Mouse (Mus musculus): ENCODE data around the gene Vps45. TPM values are rescaled to one million over a fixed set of nuclear protein-coding genes. Genes with fewer than 3 reads are reported as not detected.
A peak's percentile ranks its signal among the peaks of the same experiment; 100 is the strongest.

Gene Vps45
- total and polyA plus RNA-seq, 2 experiments = 2.1 to 10.7 TPM

- H3K4me3 ChIP-seq (ENCODE audit: insufficient read depth, low read depth, low read length) = no peak overlapping the region
- no peak for DNase-seq (ENCODE audit: extremely low read depth, low read depth, low spot score)
- H3K9ac ChIP-seq (ENCODE audit: low read depth, low read length) = no peak overlapping the region
- no peaks in the 10 kb centered on the region for H3K27me3 ChIP-seq (ENCODE audit: control insufficient read depth, insufficient read depth, low read length)
- H3K36me3 ChIP-seq (ENCODE audit: control insufficient read depth, insufficient read depth, low read length) = no peaks in the 10 kb centered on the region
- TF ChIP-seq POLR2A (IDR thresholded peaks at IDR 0.05; ENCODE audit: extremely low read depth, insufficient read depth, low read length) = no peak
- TF ChIP-seq CTCF (IDR thresholded peaks at IDR 0.05; ENCODE audit: low read depth, low read length) = no peak
- peaks cover 2% of the 10 kb centered on the region for H3K4me1 ChIP-seq (ENCODE audit: control insufficient read depth, insufficient read depth, low read length)
- no peaks in the 10 kb centered on the region for H3K79me2 ChIP-seq (ENCODE audit: control insufficient read depth, insufficient read depth, low read length)
- H3K27ac ChIP-seq (replicated peaks; ENCODE audit: insufficient read depth, low read depth, low read length) = no peak overlapping the region
- WGBS = 82% methylated on average over 9 of the region's 9 CpGs
Measured at GRCm38 (mm10) chr3:95997203-95997721, 61.0 kb downstream of the Vps45 start.

- DNase-seq (ENCODE audit: extremely low read depth, low read depth, low spot score) = no peak
- Histone ChIP-seq H3K9ac (ENCODE audit: low read depth, low read length) (peak overlapping the region; percentile 84), H3K36me3 (ENCODE audit: control insufficient read depth, insufficient read depth, low read length) (no peaks in the 10 kb centered on the region), H3K27ac (replicated peaks; ENCODE audit: insufficient read depth, low read depth, low read length) (no peak overlapping the region), H3K4me3 (ENCODE audit: insufficient read depth, low read depth, low read length) (peak overlapping the region; percentile 57; the same call in 1 of the 2 replicates), H3K79me2 (ENCODE audit: control insufficient read depth, insufficient read depth, low read length) (no peaks in the 10 kb centered on the region), H3K27me3 (ENCODE audit: control insufficient read depth, insufficient read depth, low read length) (no peaks in the 10 kb centered on the region), H3K4me1 (ENCODE audit: control insufficient read depth, insufficient read depth, low read length) (peaks cover 2% of the 10 kb centered on the region)
- WGBS = 23% methylated on average over 6 of the region's 6 CpGs
- TF ChIP-seq CTCF (IDR thresholded peaks at IDR 0.05; ENCODE audit: low read depth, low read length) = no peak
- no peak for TF ChIP-seq POLR2A (IDR thresholded peaks at IDR 0.05; ENCODE audit: extremely low read depth, insufficient read depth, low read length)
Measured at GRCm38 (mm10) chr3:95996451-95997073, 61.7 kb downstream of the Vps45 start.

DNA sequence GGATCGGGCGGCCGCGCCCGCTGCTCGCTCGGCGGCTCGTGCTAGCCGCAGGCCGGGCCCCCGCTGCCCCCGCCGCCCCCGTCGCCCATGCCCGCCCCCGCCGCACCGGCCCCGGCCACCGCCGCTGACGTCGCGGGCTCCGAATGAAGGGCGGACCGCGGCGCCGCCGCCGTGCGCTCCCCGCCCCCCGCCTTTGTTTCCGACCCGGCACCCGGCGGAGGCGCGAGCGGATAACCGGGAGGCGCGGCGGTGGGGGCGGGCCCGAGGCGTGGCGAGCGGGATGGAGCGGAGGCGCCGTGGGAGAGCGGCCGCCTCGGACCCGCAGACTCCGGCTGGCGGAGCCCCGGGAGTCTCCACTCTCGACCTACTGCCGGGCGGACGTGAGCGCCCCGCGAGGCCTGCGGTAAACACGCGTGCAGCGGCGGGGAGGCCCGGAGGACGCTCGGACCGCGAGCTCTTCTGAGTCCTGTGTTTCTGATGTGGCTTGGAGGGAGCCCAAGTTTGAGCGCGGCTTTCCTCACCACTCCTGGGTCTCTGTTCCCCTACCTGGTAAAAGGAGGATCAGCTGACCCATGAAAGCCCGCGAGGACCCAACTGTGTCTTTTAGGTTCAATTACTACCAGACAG is 62.4 kb downstream of the Vps45 start, which contains the start of gene Plekho1:
TSS of gene Plekho1 (minus strand) at position 200 of the 627 bp plus-strand sequence.
- Histone ChIP-seq H3K4me1 (ENCODE audit: control insufficient read depth, insufficient read depth, low read length) (peaks cover 2% of the 10 kb centered on the region), H3K9ac (ENCODE audit: low read depth, low read length) (peak within 1 kb of the TSS; percentile 84), H3K4me3 (ENCODE audit: insufficient read depth, low read depth, low read length) (peak within 1 kb of the TSS; percentile 57), H3K27me3 (ENCODE audit: control insufficient read depth, insufficient read depth, low read length) (no peaks in the 10 kb centered on the region), H3K27ac (replicated peaks; ENCODE audit: insufficient read depth, low read depth, low read length) (peak within 1 kb of the TSS; percentile 90), H3K79me2 (ENCODE audit: control insufficient read depth, insufficient read depth, low read length) (no peaks in the 10 kb centered on the region), H3K36me3 (ENCODE audit: control insufficient read depth, insufficient read depth, low read length) (no peaks in the 10 kb centered on the region)
- 1% methylated on average over 80 of the region's 84 CpGs for WGBS
- DNase-seq (ENCODE audit: extremely low read depth, low read depth, low spot score) = no peak
- TF ChIP-seq POLR2A (IDR thresholded peaks at IDR 0.05; ENCODE audit: extremely low read depth, insufficient read depth, low read length) = 0 out of 2 replicates have a peak, but pooled peaks have one; percentile 18
- no peak for TF ChIP-seq CTCF (IDR thresholded peaks at IDR 0.05; ENCODE audit: low read depth, low read length)

DNA sequence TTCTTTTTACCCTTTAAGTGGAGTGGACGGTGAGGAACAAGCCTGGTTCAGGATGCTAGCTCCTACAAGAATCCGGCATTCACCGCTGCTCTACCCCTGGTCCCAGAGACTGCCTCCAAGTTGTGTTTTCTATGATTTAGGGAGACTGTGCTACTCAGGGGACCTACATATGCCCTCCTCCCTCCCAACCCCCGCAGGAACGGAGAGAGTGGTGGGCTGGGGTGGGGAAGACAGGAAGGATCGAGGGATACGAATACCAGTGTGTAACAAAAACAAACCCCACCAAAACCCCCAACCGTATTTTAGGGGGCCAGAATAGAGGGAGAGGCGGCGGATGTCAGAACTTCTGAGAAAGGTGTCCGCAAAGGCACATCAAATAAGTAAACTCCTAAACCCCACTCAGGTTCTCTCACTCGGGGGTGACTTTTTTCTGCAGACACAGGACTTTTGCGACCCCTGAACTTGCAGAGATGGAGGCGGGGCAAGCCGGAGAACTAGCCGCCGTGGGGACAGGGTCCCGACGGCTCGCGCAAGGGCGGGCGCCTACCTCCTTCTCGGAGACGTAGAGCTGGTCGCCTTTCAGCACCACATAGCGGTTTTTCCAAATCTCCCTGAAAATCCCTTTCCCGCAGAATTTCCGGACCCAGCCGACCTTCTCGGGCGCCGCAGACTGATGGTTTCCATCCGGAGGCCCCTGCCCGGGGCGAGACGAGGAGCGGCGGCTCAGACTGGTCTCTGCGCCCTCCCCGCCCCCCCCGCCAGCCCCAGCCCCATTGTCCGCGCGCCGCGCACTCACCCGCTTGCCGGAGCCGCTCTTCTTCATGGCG is 63.1 kb downstream of the Vps45 start:
- no peak for TF ChIP-seq POLR2A (IDR thresholded peaks at IDR 0.05; ENCODE audit: extremely low read depth, insufficient read depth, low read length)
- no peak for TF ChIP-seq CTCF (IDR thresholded peaks at IDR 0.05; ENCODE audit: low read depth, low read length)
- Histone ChIP-seq H3K4me3 (ENCODE audit: insufficient read depth, low read depth, low read length) (peak overlapping the region; percentile 57), H3K27me3 (ENCODE audit: control insufficient read depth, insufficient read depth, low read length) (no peaks in the 10 kb centered on the region), H3K9ac (ENCODE audit: low read depth, low read length) (peak overlapping the region; percentile 84), H3K36me3 (ENCODE audit: control insufficient read depth, insufficient read depth, low read length) (no peaks in the 10 kb centered on the region), H3K79me2 (ENCODE audit: control insufficient read depth, insufficient read depth, low read length) (no peaks in the 10 kb centered on the region), H3K27ac (replicated peaks; ENCODE audit: insufficient read depth, low read depth, low read length) (peak overlapping the region; percentile 90), H3K4me1 (ENCODE audit: control insufficient read depth, insufficient read depth, low read length) (peaks cover 2% of the 10 kb centered on the region)
- DNase-seq (ENCODE audit: extremely low read depth, low read depth, low spot score) = no peak
- 16% methylated on average over 47 of the region's 51 CpGs for WGBS

DNA sequence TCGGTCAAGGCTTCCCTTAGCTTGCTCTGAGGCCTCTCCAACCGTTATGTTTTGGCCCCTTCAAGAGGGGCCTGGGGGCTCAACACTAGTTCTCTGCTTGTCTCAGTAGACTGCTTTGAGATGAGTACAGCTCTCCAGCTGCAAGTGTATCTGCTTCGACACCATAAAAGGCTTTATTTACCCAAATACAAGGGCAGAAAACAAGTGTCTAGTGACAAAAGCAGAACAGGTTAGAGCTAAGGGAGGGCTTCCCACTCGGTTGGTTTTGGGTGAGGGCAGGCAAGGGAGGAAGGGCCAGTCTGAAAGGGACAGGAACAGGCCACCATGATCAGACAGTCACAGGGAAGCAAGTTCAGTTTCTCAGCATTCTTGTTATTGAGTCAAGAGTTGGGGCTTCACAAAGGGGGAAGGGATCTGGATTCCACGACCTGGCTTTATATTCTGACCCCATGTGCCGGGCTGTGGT is 63.9 kb downstream of the Vps45 start:
- 69% methylated on average over 6 of the region's 6 CpGs for WGBS
- no peaks in the 10 kb centered on the region for H3K27me3 ChIP-seq (ENCODE audit: control insufficient read depth, insufficient read depth, low read length)
- no peaks in the 10 kb centered on the region for H3K79me2 ChIP-seq (ENCODE audit: control insufficient read depth, insufficient read depth, low read length)
- DNase-seq (ENCODE audit: extremely low read depth, low read depth, low spot score) = peak; percentile 19
- peaks cover 4% of the 10 kb centered on the region for H3K4me1 ChIP-seq (ENCODE audit: control insufficient read depth, insufficient read depth, low read length)
- peak overlapping the region; percentile 48 for H3K9ac ChIP-seq (ENCODE audit: low read depth, low read length)
- TF ChIP-seq CTCF (IDR thresholded peaks at IDR 0.05; ENCODE audit: low read depth, low read length) (no peak), POLR2A (IDR thresholded peaks at IDR 0.05; ENCODE audit: extremely low read depth, insufficient read depth, low read length) (no peak)
- H3K36me3 ChIP-seq (ENCODE audit: control insufficient read depth, insufficient read depth, low read length) = no peaks in the 10 kb centered on the region
- peak overlapping the region; percentile 90 for H3K27ac ChIP-seq (replicated peaks; ENCODE audit: insufficient read depth, low read depth, low read length)
- peak overlapping the region; percentile 57 for H3K4me3 ChIP-seq (ENCODE audit: insufficient read depth, low read depth, low read length)
